22 mouse cellular contexts compared by ENCODE assay signal in the genomic region with DNA sequence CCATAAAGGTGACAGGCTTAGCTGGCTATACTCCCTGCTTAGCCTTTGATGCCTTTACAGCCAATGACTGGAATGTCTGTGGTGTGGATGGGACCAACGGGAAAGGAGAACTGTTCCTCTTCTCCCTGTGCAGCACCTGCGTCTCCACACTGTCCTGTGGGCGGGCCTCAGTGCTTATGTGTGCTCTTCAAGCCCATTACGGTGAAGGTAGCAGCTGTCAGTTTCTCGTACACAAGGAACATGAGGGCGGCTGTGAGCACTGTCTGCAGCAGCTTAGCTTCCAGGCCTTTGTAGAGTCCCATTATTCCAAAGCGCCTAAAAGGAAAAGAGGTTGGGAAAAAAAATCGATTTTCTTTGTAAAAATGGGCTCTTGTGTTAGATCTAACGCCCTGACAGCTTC.
"Had no signal": no experiment of that assay in that cellular context is flagged by ENCODE, and none has a peak within 500 bp of the region (broad histone marks: within the 10 kb centered on the region; RNA-seq: fewer than 3 reads in every experiment).

No protein-coding gene starts in this region.

- DNase-seq: gastrocnemius, postnatal 14 days; gastrocnemius, postnatal 36 days; heart, adult 11 months; heart, adult 2 months; heart, postnatal 14 days; heart, postnatal 36 days; kidney, adult 11 months; kidney, adult 2 months; kidney, postnatal 10 days; kidney, postnatal 25 days; kidney, postnatal 4 days; liver; liver, embryonic 13.5 days; liver, postnatal 0 days had no signal

- H3K27ac ChIP-seq: heart, adult 2 months; heart, embryonic 13.5 days; heart, embryonic 15.5 days; hindbrain, embryonic 13.5 days; hindbrain, embryonic 15.5 days; hindbrain, postnatal 0 days; limb, embryonic 10.5 days; limb, embryonic 12.5 days; liver, embryonic 13.5 days; liver, embryonic 15.5 days had no signal

- H3K4me3 ChIP-seq: heart, adult 2 months; heart, embryonic 13.5 days; heart, embryonic 15.5 days; hindbrain, embryonic 13.5 days; hindbrain, embryonic 15.5 days; limb, embryonic 10.5 days; limb, embryonic 12.5 days; liver, embryonic 13.5 days; liver, embryonic 15.5 days had no signal
